Mouse (Mus musculus) cerebellum, postnatal 25 days (tissue): ENCODE data around the gene Olfr815.
"Not testable (repeated sequence)": the region's sequence is repeated elsewhere in the genome, so short reads cannot be mapped to it uniquely, and the experiment has no call there.

ENCODE experiments used
- DNase-seq, 2 experiments: peaks; one replicate each; pipeline ENCODE4 v3.0.0; 2021; ENCODE audit warnings: mixed read lengths in 2 of 2

Gene Olfr815

DNA sequence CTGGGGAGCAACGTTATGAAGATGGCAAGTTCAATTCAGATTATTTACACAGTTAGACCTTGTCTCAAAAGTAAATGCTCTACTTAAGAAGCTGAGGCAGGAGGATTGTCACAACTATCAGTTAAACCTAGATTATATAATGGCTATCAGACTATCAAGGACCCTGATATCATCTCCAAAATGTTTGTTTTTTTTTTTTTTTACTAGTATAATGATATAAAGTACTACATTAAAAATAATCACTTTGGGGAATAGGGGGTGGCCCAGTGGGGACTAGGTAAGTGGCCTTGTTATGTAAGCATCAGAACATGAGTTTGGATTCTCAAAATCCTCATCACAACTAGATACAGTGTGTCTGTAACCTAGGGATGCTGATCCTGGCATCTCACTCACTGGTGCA, at the start of gene Olfr815:
Olfr815 (minus strand) TSS at position 101 of the 400 bp plus-strand sequence.
- not testable (repeated sequence) for DNase-seq

DNA sequence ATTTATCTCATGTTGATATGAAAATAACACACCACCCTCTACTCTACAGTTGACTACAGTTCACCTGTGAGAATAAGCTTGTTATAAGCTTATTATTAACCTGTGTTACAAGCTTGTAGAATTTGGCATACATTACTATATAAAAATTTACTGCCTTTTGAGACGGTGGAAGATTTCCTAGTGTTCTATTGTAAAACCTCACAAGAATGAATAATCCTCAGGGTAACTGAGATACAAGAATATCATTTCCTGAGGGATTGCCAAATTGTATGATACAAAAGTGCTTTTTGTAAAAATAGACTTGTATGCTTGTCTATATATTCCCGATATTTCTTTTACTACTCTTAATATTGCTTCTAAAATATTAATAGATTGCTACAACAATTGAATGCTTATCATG, 43.3 kb upstream of the Olfr815 start, which contains the start of gene Olfr818:
Olfr818 (minus strand) TSS at position 101 of the 400 bp plus-strand sequence.
- no peak for DNase-seq

DNA sequence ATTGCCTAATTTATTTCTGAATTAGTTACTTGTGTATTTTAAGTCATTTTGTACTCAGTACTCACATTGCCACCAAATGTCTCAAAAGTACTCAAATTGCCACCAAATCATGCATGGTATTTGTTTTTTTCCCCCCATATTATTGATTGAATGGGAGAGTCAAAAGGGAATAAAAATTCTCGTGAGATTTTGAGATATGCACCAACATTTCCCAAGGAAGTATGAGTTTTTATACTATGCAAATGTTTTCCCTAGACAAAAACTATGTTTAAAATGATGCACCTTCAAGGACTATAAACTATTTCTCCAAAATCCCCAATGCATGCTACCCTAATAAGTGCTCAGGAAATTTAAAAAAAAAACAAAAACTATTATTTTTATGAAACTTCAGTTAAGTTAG, 9.8 kb upstream of the Olfr815 start, which contains the start of gene Olfr816:
Olfr816 (minus strand) TSS at position 101 of the 400 bp plus-strand sequence.
- no peak for DNase-seq

DNA sequence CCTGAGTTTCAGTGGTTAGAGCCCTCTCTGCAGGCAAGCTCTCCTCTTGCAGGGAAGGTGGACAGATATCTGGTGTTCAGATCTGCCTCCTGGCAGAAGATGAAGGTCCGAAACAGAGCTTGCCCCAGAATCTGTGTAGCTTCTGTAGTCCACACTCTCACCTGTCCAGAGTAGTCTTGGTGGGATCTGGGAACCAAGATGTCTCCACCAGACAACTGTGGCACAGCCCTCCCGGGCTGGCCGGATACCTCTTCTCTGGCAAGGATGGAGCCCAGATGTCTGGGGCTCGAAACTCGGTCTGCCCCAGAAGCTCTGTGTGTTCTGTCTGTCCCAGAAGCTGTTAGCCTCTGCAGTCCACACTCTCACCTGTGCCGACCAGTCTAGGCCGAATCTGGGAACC, 19.7 kb downstream of the Olfr815 start:
- no peak for DNase-seq

DNA sequence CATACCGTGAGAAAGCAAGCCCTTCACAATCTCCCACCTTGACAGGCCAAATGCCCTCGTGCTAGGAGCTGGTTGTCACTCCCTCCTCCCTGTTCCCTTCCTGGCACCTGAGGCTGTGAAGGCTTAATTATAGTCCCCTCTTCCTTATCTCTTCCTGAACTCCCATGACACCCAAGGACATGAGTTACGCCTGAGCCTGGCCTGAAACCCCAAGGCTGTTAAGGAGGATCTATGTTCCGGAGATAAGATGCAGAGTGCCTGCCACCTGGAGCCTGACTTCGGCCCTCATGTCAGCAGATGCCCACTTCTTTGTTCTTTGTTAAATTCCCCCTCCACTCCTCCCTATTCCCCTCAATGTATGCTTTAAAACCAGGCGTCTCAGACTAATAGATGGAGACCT, 20.2 kb downstream of the Olfr815 start:
- DNase-seq: not testable (repeated sequence)

DNA sequence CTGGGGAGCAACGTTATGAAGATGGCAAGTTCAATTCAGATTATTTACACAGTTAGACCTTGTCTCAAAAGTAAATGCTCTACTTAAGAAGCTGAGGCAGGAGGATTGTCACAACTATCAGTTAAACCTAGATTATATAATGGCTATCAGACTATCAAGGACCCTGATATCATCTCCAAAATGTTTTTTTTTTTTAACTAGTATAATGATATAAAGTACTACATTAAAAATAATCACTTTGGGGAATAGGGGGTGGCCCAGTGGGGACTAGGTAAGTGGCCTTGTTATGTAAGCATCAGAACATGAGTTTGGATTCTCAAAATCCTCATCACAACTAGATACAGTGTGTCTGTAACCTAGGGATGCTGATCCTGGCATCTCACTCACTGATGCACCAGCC, 25.9 kb downstream of the Olfr815 start, which contains the start of gene Olfr814:
Olfr814 (minus strand) TSS at position 101 of the 400 bp plus-strand sequence.
- DNase-seq: not testable (repeated sequence)

DNA sequence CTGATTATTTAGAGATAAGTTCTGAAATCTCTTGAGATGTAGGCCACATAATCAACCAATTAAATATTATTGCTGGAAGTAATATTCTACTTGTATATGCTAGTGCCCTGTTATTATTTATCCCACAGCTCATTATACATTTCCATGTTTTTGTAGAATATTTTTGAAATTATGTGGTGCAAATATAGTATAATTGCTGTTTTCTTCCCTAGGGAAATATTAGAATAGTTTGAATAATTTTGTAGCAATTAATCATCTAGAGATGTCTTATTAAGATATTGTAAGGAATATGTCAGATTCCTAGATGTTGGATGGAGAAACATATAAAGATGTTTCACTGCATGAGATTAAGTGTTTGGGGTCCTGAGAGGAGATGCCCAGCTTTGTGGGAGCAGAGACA, 50.6 kb downstream of the Olfr815 start, which contains the start of gene Olfr813:
Olfr813 (plus strand) TSS at position 301 of the 400 bp plus-strand sequence.
- no peak for DNase-seq
